Mouse (Mus musculus) cortical plate, adult 2 months (tissue): Measurements from ENCODE around the gene Heg1.

Experiments
- CTCF ChIP-seq: fragments of 200-500 bp; IDR thresholded peaks from 2 replicates; pipeline ENCODE4 v1.5.1; 2011; ENCODE audit warnings: mild to moderate bottlenecking, control low read depth, low read length; ENCODE audit not compliant: insufficient read depth; ENCODE audit errors: extremely low read depth
- POLR2A ChIP-seq: fragments of 200-500 bp; IDR thresholded peaks from 2 replicates; pipeline ENCODE4 v1.6.1; 2011; ENCODE audit warnings: mild to moderate bottlenecking, low read length, control low read depth; ENCODE audit not compliant: insufficient read depth; ENCODE audit errors: extremely low read depth

GRCm38 (mm10) chr16:33704289-33704688, 20.1 kb downstream of the Heg1 start:
- TF ChIP-seq CTCF (no peak), POLR2A (no peak)
